Mouse (Mus musculus) heart, adult 18-20 months (tissue): Measurements from ENCODE around the gene Cnn2. TPM values are rescaled to one million over a fixed set of nuclear protein-coding genes. Genes with fewer than 3 reads are reported as not detected.

Experiments used
- DNase-seq, 2 experiments: peaks; one replicate each; pipeline ENCODE4 v3.0.0; 2021 to 2022; ENCODE audit warnings: mixed read lengths in 1 of 2
- long read RNA-seq, 2 experiments: library from polyadenylated mRNA; stranded (forward); transcript quantifications; one replicate each; pipeline ENCODE4 v2.0.0; 2021
- total RNA-seq, 2 experiments: library from RNA; stranded (reverse); gene quantifications; 2 replicates each; pipeline ENCODE4 v1.2.3; 2021

Gene Cnn2
- 10 to 100 TPM; 28.3 to 32.6 TPM for total RNA-seq
- long read RNA-seq, experiment 1, transcript Cnn2-201 (7 exons, 2,460 nt) = major isoform, 39 of 45 reads
- long read RNA-seq, experiment 1, partial matches to known transcripts = 6 of 45 reads
- long read RNA-seq, experiment 1, other reads (novel, unspliced or antisense) = 0 of 45 reads
- long read RNA-seq, experiment 2, transcript Cnn2-201 (7 exons, 2,460 nt) = major isoform, 16 of 21 reads
- long read RNA-seq, experiment 2, partial matches to known transcripts = 3 of 21 reads
- long read RNA-seq, experiment 2, other reads (novel, unspliced or antisense) = 2 of 21 reads

DNA sequence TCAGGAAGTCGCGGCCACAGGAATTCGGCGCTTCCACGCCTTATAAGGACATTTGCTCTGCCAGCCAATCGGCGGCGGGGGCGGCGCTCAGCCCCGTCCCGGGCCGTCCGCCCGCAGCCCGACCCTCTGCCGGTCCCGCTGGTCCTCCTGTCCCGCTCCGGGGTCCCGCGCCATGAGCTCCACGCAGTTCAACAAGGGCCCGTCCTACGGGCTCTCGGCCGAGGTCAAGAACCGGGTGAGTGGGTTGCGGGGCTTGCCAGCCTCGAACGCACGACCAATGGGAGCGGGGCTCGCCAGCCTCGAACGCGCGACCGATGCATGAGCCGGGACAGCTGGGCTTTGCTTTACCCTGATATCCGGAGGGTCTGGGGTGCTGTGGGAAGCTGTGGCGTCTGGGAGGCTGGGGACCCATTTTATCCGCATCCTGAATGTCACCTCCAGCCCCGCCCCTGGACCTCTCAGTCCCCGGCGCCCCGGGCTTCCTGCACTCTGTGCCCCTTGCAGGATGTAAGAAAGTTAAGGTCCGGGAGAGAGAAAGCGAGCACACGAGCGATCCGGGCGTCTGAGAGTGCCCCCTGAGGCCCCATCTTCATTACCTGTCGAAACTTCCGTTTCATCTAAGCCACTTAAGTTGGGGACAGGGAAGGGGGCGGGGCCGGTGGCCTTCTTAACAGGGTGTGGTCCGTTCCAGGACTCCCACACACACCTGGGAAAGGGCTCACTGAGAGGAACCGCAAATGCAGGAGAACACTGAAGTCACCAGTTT, at the start of gene Cnn2:
Gene Cnn2, plus strand, starts transcription at position 79 of the 766 bp plus-strand sequence.
- DNase-seq = peak; percentile 81 to 84

- DNase-seq = peak in 1 of 2 experiments; percentile 79
Observed at GRCm38 (mm10) chr10:79940749-79941148, 47.6 kb upstream of the Cnn2 start.

DNA sequence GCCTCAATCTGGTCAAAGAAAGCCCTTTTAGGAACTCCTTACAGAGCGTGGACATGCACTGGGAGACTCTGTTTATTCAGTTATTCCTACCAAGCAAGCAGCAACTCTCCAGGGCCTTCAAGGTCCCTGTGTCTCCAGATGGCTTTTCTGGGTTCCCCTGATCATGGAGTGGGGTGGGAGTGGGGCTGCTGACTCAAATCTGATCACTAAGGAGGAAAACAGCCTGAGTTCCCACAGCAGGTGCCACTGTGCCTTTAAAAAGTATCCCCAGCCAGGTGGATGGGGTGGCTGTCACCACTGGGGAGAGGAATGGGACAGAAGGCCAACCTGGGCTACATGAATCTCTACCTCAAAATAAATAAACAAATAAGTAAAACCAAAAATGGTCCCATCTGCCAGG, 45.4 kb upstream of the Cnn2 start:
- DNase-seq = no peak

DNA sequence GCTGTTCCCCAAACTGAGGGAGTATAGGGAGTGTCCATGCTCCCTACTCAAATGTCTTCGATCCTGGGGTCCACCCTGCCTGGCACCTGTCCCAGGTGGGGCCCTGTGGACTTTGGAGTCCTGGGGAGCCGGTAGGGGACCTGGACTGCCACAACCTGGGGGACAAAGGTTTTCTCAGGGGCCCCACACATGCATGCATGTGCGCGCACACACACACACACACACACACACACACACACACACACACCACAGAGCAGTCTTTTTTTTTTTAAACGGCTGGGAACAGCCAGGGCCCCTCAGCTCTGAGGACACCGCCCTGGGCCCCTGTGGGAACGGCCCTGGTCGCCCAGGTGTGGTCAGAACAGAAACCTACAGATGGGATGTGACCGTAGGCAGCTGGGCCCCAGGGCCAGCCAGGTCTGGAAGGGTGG, 44.9 kb upstream of the Cnn2 start:
- no peak for DNase-seq

DNA sequence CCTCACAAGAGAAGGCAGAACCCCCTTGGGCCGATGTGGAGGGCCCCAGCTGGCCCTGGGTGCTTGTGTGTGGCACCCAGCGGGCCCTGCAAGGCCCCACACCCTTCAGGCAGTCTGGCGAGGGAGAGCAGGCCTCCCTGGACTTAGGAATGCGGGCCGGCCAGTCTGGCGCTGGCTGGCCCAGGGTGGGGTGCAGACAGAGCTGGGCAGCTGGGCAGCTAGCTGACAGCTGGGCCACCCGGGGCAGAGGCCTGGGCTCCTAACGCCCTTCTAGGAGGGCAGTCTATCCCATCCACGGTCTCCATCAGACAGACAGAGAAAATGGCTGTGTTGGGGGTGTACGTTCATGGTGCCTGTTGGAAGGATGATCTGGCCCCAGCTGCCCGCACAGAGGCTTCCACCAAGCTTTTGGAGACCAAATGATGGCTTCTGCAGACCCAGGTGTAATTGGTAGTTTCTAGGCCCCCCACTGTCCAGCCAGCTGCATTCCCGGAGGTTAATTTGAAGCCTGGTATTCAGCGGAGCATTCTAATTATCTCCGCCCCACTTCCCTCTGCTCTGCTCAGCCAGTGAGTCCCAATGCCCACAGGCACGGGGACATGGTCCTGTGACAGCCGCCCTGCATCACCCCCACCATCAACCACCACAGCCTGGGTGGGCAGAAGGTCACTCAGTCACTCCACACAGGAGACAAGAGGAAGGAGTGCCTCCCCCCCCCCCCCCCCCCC, 42.7 kb upstream of the Cnn2 start:
- no peak for DNase-seq

GRCm38 (mm10) chr10:79946752-79947322, 41.5 kb upstream of the Cnn2 start:
- no peak for DNase-seq

DNA sequence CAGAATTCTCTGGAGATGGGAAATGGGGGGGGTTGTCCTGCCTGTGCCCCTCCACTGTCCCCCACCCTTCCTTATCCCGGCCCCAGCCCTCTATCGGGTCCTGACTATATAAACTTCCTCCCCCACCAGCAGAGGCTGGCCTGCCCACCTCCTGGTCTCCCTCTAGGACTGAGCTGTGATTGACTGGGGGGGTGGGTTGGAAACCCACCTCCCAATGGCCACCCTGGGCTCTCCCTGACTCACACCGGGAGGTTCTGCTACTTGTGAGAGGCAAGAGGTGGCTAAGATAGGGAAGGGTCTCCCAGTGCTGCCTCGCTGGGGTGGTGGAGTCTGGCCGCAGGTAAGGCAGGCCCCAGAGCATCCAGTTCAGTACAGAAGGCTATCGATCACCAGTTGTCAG, 40.9 kb upstream of the Cnn2 start:
- no peak for DNase-seq

- no peak for DNase-seq
Observed at GRCm38 (mm10) chr10:79949873-79950272, 38.5 kb upstream of the Cnn2 start.

DNA sequence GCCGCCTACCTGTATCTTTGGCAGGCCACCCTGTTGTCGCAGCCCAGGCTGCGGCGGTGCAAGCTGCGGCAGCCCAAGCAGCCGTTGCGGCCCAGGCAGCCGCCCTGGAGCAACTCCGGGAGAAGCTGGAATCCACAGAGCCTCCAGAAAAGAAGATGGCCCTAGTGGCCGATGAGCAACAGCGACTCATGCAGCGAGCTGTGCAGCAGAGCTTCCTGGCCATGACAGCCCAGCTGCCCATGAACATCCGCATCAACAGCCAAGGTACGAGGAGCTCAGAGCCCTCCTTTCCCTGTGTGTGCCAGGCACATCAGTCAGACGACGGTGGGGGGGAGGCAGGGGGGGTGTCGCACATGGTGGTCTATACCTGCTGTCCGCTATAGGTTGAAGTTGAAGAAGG, 37.7 kb upstream of the Cnn2 start:
- no peak for DNase-seq

- DNase-seq = peak in 1 of 2 experiments; percentile 59
Observed at GRCm38 (mm10) chr10:79953946-79954345, 34.4 kb upstream of the Cnn2 start.

GRCm38 (mm10) chr10:79955691-79956090, 32.7 kb upstream of the Cnn2 start:
- no peak for DNase-seq

GRCm38 (mm10) chr10:79956643-79957154, 31.7 kb upstream of the Cnn2 start:
- DNase-seq = no peak

GRCm38 (mm10) chr10:79958140-79958816, 30.1 kb upstream of the Cnn2 start:
- DNase-seq = peak; percentile 85 to 94

- peak; percentile 52 to 77 for DNase-seq
Observed at GRCm38 (mm10) chr10:79959412-79959811, 29.0 kb upstream of the Cnn2 start.

DNA sequence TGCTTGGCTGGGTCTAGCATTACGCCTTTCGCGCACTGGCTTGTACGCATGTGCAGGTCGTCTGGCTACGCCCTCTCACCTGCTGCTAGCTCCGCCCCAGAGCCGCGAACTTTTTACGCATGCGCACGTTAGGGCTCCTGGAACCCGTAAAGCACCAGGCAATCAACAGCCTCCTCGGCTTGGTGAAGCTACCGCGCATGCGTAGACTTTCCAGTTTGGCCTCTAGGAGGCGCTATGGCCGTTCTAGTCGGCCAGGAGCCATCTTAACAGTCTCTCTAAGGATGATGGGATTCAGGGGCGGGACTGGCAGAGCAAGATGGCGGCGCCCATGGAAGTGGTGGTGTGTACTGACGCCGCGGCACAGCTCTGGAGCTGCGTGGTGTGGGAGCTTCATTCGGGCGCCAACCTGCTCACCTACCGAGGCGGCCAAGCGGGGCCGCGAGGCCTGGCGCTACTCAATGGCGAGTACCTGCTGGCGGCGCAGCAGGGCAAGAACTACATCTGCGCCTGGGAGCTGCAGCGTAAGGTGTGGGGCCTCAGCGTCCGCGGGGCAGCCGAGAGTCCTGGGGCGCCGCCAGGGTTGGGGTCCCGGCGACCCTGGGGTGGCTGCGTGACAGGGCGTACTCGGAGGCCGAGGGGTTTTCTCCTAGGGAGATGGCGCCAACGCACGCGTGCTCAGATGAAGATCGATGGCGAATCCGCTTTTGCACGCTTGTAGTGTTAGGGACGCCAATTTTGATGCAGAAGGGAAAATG, 28.4 kb upstream of the Cnn2 start, which contains the start of gene Wdr18:
Gene Wdr18, plus strand, starts transcription at position 306 of the 755 bp plus-strand sequence.
- peak; percentile 99 for DNase-seq

- DNase-seq = no peak
Observed at GRCm38 (mm10) chr10:79960671-79961294, 27.6 kb upstream of the Cnn2 start.

DNA sequence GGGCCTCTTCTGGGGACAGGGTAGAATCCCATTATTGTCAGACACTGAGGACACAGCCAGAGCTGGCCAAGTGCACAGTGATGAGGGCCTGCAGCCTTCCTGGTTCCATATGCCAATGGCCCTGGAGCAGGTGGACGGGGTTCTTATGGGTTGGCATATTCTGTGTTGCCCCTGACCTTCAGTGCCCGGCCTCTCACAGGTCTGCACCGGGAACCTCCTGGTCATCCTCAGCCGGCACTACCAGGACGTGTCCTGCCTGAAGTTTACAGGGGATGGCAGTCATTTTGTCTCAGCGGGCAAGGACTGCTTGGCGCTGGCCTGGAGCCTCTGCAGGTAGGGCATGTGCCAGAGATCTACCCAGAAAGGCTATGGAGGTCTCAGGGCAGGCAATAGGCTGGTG, 23.7 kb upstream of the Cnn2 start:
- no peak for DNase-seq

DNA sequence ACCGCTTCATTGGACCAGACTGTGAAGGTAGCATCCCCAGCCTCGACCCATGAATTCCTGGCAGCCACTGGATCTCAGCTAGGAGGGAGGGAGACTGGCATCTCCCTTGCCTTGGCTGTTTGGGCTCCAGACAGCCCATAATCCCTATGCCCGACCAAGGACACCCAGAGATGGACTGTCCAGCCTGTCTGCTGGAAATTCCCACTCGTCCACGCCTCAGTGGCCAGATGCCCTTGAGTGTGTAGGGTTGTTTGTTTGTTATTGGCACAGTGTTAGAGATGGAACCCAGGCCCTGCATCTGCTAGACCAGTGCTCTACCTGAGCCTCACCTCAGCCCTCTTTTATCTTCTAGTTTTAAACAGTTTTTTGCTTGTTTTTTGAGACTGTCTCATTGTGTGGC, 23.1 kb upstream of the Cnn2 start:
- DNase-seq = no peak

GRCm38 (mm10) chr10:79966886-79967400, 21.4 kb upstream of the Cnn2 start:
- peak; percentile 67 to 75 for DNase-seq

GRCm38 (mm10) chr10:79968181-79968580, 20.2 kb upstream of the Cnn2 start:
- no peak for DNase-seq
